Mouse (Mus musculus) G1E (cell line): Measurements from ENCODE around the gene Adarb2.

ENCODE experiments used
- CTCF ChIP-seq: IDR thresholded peaks from 2 replicates; pipeline ENCODE4 v1.5.1; 2012; ENCODE audit warnings: low read depth, low read length, inconsistent platforms, mixed read lengths
- GATA2 ChIP-seq: IDR thresholded peaks from 2 replicates; pipeline ENCODE4 v1.6.1; 2012; ENCODE audit warnings: low read depth, low read length, inconsistent platforms, borderline replicate concordance

DNA sequence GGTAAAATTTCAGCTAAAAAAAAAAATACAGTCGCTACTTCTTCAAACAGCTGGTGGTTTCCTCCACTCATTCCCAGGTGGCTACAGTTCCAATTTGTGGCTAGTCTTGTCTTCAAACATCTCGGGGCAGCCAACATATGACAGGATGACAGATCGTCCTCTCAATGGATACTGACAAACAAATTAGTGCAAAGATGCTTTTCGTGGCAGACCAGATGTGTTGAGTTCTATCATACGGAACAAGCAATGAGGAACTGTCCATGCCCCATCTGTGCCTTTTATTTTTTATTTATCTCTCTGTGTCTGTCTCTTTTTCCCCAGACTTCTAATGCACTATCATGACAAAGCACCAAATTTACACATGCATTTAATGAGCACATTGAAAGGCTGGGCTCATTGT lies 316.5 kb downstream of the Adarb2 start:
- TF ChIP-seq CTCF (no peak), GATA2 (no peak)
